Mouse (Mus musculus): ENCODE results near the gene Tgtp2.

DNA sequence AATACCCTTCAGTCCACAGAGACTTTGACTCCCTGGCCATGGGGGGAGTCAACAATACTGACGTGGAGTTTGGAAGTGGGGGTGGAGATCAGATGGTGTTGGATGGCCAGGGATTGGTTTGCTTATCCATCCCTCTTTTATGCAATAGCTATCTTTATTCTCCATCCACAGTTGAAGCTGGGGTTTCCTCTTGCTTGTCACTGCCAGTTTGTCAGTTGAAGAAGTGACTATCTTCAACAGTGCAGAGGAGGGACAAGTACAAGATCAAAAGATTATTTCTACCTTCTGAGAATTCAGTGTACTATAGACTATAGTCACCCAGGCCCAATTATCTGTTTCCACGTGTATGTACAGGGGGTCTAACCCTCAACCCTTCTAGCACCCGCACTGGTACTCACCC, 19.8 kb upstream of the Tgtp2 start:
- TF ChIP-seq GATA1 (IDR thresholded peaks at IDR 0.05; ENCODE audit: low read length) = no peak
- no peak for TF ChIP-seq TAL1 (IDR thresholded peaks at IDR 0.05; ENCODE audit: low read length)
